Mouse (Mus musculus): ENCODE measurements around the gene Cxcr5. TPM values are rescaled to one million over a fixed set of nuclear protein-coding genes. Genes with fewer than 3 reads are reported as not detected.

Cxcr5 gene
- total and polyA plus RNA-seq, 2 experiments from 2014 or later: not detected

DNA sequence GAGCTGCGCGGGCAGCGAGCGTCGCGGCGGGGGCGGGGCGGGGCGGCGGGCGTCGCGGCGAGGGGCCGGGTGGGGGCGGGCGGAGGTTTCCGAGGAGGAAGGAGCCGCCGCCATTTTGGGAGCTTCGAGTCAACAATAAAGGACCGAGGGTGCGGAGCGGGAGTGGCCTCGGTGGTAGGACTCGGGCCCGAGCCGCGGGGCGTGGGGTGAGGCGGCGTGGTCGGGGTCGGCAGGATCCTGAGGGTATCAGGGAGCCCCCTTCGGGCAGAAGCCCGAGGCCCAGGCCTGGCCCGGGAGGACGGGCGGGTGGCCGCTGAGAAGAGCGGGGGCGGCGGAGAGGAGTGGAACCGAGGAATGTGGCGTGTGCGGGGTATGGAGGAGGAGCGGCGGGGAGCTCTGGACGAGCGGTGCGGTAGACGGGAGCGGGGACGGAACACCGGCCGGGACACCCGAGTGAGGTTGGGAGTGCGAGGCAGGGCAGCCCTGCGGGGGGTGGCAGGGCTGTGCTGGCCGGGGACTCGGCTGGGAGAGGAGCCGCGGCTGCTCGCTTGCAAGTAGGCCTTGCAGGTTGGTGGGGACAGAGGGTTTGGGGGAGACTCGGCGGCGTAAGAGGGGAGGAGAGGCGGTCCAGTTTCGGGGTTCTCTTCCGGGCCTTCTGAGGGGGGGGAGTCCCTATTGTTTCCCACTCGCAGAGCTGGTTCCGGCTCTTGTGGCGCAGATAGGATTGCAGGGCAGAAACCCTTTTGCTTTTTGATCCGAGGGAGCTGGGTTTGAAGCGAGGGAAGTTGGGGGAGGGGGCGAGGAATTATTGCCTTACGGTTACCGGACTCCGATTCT, 43.3 kb upstream of the Cxcr5 start, which contains the start of gene Ddx6:
Gene Ddx6 (plus strand): TSS at position 114 of the 837 bp plus-strand sequence.
- Histone ChIP-seq H3K4me1 (ENCODE audit: control insufficient read depth, insufficient read depth) (peaks cover 24% of the 10 kb centered on the region), H3K27me3 (ENCODE audit: control insufficient read depth, insufficient read depth, low read length) (no peaks in the 10 kb centered on the region), H3K9ac (replicated peaks; ENCODE audit: low read depth, low read length) (peak within 1 kb of the TSS; percentile 100), H3K4me2 (ENCODE audit: low read depth, low read length) (peak within 1 kb of the TSS; percentile 87), H3K4me3 (ENCODE audit: low read depth, low read length) (peak within 1 kb of the TSS; percentile 99), H3K27ac (ENCODE audit: low read depth) (peak within 1 kb of the TSS; percentile 100), H3K9me3 (replicated peaks; ENCODE audit: control insufficient read depth, low read length) (no peaks in the 10 kb centered on the region), H3K36me3 (replicated peaks; ENCODE audit: control insufficient read depth, insufficient read depth, low read length) (peaks cover 29% of the 10 kb centered on the region)
- WGBS: under 1% methylated on average over 61 of the region's 80 CpGs
- TF ChIP-seq CTCF (IDR thresholded peaks at IDR 0.05; ENCODE audit: low read depth) (no peak), EP300 (IDR thresholded peaks at IDR 0.05; ENCODE audit: low read depth) (no peak)
- DNase-seq (ENCODE audit: low spot score) (peak; percentile 46), ATAC-seq (ENCODE audit: insufficient read depth, low read depth) (peak; percentile 64)

DNA sequence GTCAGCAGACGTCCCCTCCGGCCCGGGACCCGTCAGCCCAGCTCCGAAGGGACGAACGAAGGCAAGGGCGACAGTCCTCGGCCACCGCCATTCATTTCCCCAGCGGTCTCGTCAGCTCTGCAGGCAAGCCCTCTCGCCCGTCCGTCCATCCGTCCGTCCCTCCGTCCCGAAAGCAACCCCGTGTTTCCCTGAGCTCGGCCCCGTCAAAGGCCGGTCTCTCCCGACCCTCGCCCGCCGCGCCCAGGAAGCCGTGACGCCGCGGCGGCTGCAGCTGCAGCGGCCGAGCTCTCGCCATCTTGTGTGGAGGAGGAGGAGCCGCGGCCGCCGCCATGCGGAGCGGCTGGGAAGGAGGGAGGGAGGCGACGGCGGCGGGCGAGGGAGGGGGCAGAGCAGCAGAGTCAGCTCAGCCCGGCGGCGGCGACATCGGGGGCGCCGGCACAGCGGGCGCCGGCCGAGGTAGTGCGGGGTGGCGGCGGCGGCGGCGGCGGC, 42.7 kb upstream of the Cxcr5 start:
- H3K27ac ChIP-seq (ENCODE audit: low read depth): peak overlapping the region; percentile 100
- peak overlapping the region; percentile 100 for H3K9ac ChIP-seq (replicated peaks; ENCODE audit: low read depth, low read length)
- H3K4me2 ChIP-seq (ENCODE audit: low read depth, low read length): peak overlapping the region; percentile 87
- H3K4me1 ChIP-seq (ENCODE audit: control insufficient read depth, insufficient read depth): peaks cover 27% of the 10 kb centered on the region
- H3K36me3 ChIP-seq (replicated peaks; ENCODE audit: control insufficient read depth, insufficient read depth, low read length): peaks cover 23% of the 10 kb centered on the region
- ATAC-seq (ENCODE audit: insufficient read depth, low read depth) (peak; percentile 63), DNase-seq (ENCODE audit: low spot score) (peak; percentile 76)
- WGBS: under 1% methylated on average over 43 of the region's 65 CpGs
- TF ChIP-seq EP300 (IDR thresholded peaks at IDR 0.05; ENCODE audit: low read depth) (no peak), CTCF (IDR thresholded peaks at IDR 0.05; ENCODE audit: low read depth) (no peak)
- no peaks in the 10 kb centered on the region for H3K9me3 ChIP-seq (replicated peaks; ENCODE audit: control insufficient read depth, low read length)
- H3K4me3 ChIP-seq (ENCODE audit: low read depth, low read length): peak overlapping the region; percentile 99
- no peaks in the 10 kb centered on the region for H3K27me3 ChIP-seq (ENCODE audit: control insufficient read depth, insufficient read depth, low read length)

DNA sequence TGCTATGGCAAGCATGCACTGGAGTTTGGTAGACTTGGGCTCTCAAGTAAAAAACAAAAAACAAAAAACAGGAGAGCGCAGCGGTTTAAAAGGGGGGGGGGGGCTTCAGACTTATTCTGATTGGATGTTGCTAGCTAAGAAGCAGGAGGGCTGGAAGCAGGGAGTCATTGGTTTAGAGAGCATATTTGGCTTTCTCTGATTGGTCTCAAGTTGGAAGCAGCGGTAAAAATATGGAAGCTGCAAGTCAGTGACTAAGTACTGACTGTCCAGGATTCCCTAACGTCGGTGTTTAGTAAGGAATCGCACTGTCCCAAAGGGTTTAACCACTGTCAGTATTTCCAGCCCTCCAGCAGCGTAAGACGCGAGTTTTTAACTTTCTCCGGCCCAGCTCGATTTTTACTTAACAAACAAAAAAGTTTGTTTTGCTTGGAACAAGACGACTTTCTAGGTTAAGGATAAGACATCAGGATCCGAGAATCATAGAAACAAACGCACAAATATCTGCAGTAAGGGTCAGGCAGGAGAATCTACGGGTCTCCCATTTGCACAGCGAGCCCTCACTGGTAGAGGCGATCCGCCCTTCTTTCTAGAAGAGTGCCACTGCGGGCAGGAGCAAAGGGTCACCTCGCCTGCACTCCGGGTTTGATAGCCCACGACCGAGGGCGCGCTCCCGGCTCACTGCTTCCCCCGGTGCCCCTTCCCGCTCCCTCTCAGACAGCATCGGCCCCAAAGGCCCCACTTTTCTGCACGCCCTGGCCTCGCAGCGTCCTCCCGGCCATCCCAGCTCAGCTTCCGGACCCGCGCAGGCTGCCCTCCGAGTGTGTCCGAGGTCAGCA, 42.0 kb upstream of the Cxcr5 start:
- under 1% methylated on average over 38 of the region's 38 CpGs for WGBS
- Histone ChIP-seq H3K36me3 (replicated peaks; ENCODE audit: control insufficient read depth, insufficient read depth, low read length) (peaks cover 16% of the 10 kb centered on the region), H3K4me2 (ENCODE audit: low read depth, low read length) (peak overlapping the region; percentile 87), H3K9ac (replicated peaks; ENCODE audit: low read depth, low read length) (peak overlapping the region; percentile 100), H3K4me1 (ENCODE audit: control insufficient read depth, insufficient read depth) (peaks cover 29% of the 10 kb centered on the region), H3K9me3 (replicated peaks; ENCODE audit: control insufficient read depth, low read length) (no peaks in the 10 kb centered on the region), H3K27me3 (ENCODE audit: control insufficient read depth, insufficient read depth, low read length) (no peaks in the 10 kb centered on the region), H3K27ac (ENCODE audit: low read depth) (peak overlapping the region; percentile 100), H3K4me3 (ENCODE audit: low read depth, low read length) (peak overlapping the region; percentile 99)
- DNase-seq (ENCODE audit: low spot score): peak; percentile 96
- TF ChIP-seq EP300 (IDR thresholded peaks at IDR 0.05; ENCODE audit: low read depth) (no peak), CTCF (IDR thresholded peaks at IDR 0.05; ENCODE audit: low read depth) (no peak)
- peak; percentile 70 for ATAC-seq (ENCODE audit: insufficient read depth, low read depth)

DNA sequence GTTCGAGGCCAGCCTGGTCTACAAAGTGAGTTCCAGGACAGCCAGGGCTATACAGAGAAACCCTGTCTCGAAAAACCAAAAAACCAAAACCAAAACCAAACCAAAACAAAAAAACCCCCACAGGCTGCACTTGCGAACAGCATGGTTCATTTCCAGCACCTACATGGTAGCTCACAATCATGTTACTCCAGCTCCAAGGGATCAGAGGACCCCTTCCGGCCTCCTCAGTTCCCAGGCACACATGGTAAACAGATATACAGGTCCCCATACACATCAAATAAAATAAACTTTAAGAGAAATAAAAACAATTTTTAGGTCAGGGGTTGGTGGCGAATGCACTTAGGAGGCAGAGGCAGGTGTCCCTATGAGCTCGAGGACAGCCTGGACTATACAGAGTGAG, 41.1 kb upstream of the Cxcr5 start:
- 64% methylated on average over 6 of the region's 6 CpGs for WGBS
- peaks cover 7% of the 10 kb centered on the region for H3K36me3 ChIP-seq (replicated peaks; ENCODE audit: control insufficient read depth, insufficient read depth, low read length)
- TF ChIP-seq EP300 (IDR thresholded peaks at IDR 0.05; ENCODE audit: low read depth): no peak
- no peak for TF ChIP-seq CTCF (IDR thresholded peaks at IDR 0.05; ENCODE audit: low read depth)
- H3K27ac ChIP-seq (ENCODE audit: low read depth): peak overlapping the region; percentile 100
- H3K4me2 ChIP-seq (ENCODE audit: low read depth, low read length): peak overlapping the region; percentile 87
- peaks cover 29% of the 10 kb centered on the region for H3K4me1 ChIP-seq (ENCODE audit: control insufficient read depth, insufficient read depth)
- H3K9ac ChIP-seq (replicated peaks; ENCODE audit: low read depth, low read length): no peak overlapping the region
- peak overlapping the region; percentile 99 for H3K4me3 ChIP-seq (ENCODE audit: low read depth, low read length)
- ATAC-seq (ENCODE audit: insufficient read depth, low read depth) (no peak), DNase-seq (ENCODE audit: low spot score) (no peak)
- no peaks in the 10 kb centered on the region for H3K27me3 ChIP-seq (ENCODE audit: control insufficient read depth, insufficient read depth, low read length)
- H3K9me3 ChIP-seq (replicated peaks; ENCODE audit: control insufficient read depth, low read length): no peaks in the 10 kb centered on the region

DNA sequence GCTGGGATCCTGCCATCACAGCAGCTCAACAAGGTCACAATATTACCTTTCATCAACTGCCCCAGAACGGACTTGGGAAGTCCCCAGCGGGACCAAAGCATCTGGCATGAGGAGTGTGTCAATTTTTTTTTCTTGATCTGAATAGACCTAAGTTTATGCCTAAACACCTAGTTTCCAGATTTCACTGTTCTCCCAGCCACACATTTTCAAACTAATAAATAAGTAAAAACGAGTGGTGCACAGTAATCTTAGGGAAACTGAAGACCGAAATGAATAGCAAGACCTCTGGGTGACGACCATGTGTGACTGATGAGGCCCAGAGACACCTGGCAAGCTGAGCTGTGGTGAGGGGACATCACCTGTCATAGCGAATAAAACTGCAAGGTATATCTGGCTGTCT, 39.1 kb upstream of the Cxcr5 start:
- WGBS: 76% methylated on average over 6 of the region's 6 CpGs

More for the DNA sequence above, 39.1 kb upstream of the Cxcr5 start:
- DNase-seq (ENCODE audit: low spot score): no peak
- Histone ChIP-seq H3K9me3 (replicated peaks; ENCODE audit: control insufficient read depth, low read length) (no peaks in the 10 kb centered on the region), H3K27me3 (ENCODE audit: control insufficient read depth, insufficient read depth, low read length) (no peaks in the 10 kb centered on the region), H3K36me3 (replicated peaks; ENCODE audit: control insufficient read depth, insufficient read depth, low read length) (no peaks in the 10 kb centered on the region), H3K4me1 (ENCODE audit: control insufficient read depth, insufficient read depth) (peaks cover 23% of the 10 kb centered on the region), H3K27ac (ENCODE audit: low read depth) (no peak overlapping the region), H3K4me2 (ENCODE audit: low read depth, low read length) (no peak overlapping the region), H3K4me3 (ENCODE audit: low read depth, low read length) (no peak overlapping the region), H3K9ac (replicated peaks; ENCODE audit: low read depth, low read length) (no peak overlapping the region)
- TF ChIP-seq EP300 (IDR thresholded peaks at IDR 0.05; ENCODE audit: low read depth) (no peak), CTCF (IDR thresholded peaks at IDR 0.05; ENCODE audit: low read depth) (no peak)
- no peak for ATAC-seq (ENCODE audit: insufficient read depth, low read depth)

All from heart, postnatal 0 days (tissue).